Mouse (Mus musculus) liver, postnatal 0 days (tissue): Measurements from ENCODE around the gene Akap7. TPM values are rescaled to one million over a fixed set of nuclear protein-coding genes. Genes with fewer than 3 reads are reported as not detected.

ENCODE experiments used
- ATAC-seq: fragments of 200-750 bp; cut with Nextera tagmentation; 2 replicates; pipeline ENCODE4 v1.8.0; 2017; ENCODE audit warnings: mild to moderate bottlenecking, moderate library complexity
- DNase-seq: peaks from one replicate; pipeline ENCODE4 v3.0.0-alpha.2; 2016
- H3K27ac ChIP-seq: fragments of 300-500 bp; sonication (generic); 2 replicates; pipeline ENCODE4 v1.5.1; 2014; ENCODE audit warnings: antibody characterized with exemption, moderate library complexity, mild to moderate bottlenecking, low read depth
- H3K27me3 ChIP-seq: fragments of 300-500 bp; sonication (generic); 2 replicates; pipeline ENCODE4 v1.6.1; 2014; ENCODE audit warnings: low read length, control low read depth, mixed read lengths; ENCODE audit not compliant: insufficient read depth
- H3K36me3 ChIP-seq: fragments of 300-500 bp; sonication (generic); replicated peaks from 2 replicates; pipeline ENCODE4 v1.6.1; 2014; ENCODE audit warnings: mild to moderate bottlenecking, control low read depth, low read length, moderate library complexity, mixed read lengths; ENCODE audit not compliant: insufficient read depth
- H3K4me1 ChIP-seq: fragments of 300-500 bp; sonication (generic); 2 replicates; pipeline ENCODE4 v1.6.1; 2014; ENCODE audit warnings: antibody characterized with exemption, mild to moderate bottlenecking, control low read depth; ENCODE audit not compliant: insufficient read depth
- H3K4me2 ChIP-seq: fragments of 300-500 bp; sonication (generic); 2 replicates; pipeline ENCODE4 v1.6.1; 2014; ENCODE audit warnings: low read depth, mild to moderate bottlenecking, low read length, moderate library complexity, mixed read lengths
- H3K4me3 ChIP-seq: fragments of 300-500 bp; sonication (generic); 2 replicates; pipeline ENCODE4 v1.5.1; 2014; ENCODE audit warnings: low read depth, low read length
- H3K9ac ChIP-seq: fragments of 300-500 bp; sonication (generic); replicated peaks from 2 replicates; pipeline ENCODE4 v1.6.1; 2014; ENCODE audit warnings: mild to moderate bottlenecking, moderate library complexity
- H3K9me3 ChIP-seq: fragments of 300-500 bp; sonication (generic); 2 replicates; pipeline ENCODE4 v1.6.1; 2016; ENCODE audit warnings: mild to moderate bottlenecking, control low read depth, low read length, mixed read lengths
- CTCF ChIP-seq: sonication (generic); IDR thresholded peaks from 2 replicates; pipeline ENCODE4 v1.5.1; 2016; ENCODE audit warnings: antibody characterized with exemption, low read depth
- EP300 ChIP-seq: IDR thresholded peaks from 2 replicates; pipeline ENCODE4 v1.6.1; 2016; ENCODE audit warnings: antibody characterized with exemption, low read depth, mild to moderate bottlenecking
- WGBS: fragments of 180-500 bp; shearing (Covaris S2); extraction: QIAGEN DNeasy Blood & Tissue Kit; methylation state at CpG from one replicate; pipeline ENCODE4 v1.1.7; 2014; ENCODE audit not compliant: insufficient replicate concordance; 5-methylcytosine and 5-hydroxymethylcytosine counted together
- polyA plus RNA-seq: library from polyadenylated mRNA; unstranded; fragments of >200 nt; fragmentation: Nextera tagmentation; extraction: Ambion mirVana; gene quantifications from 2 replicates; pipeline ENCODE4 v1.2.1, GENCODE M21; 2015

Gene Akap7
- 15.9 and 21.0 TPM in 2 replicates for polyA plus RNA-seq

GRCm38 (mm10) chr10:25307770-25308169 lies at the start of gene Akap7:
Gene Akap7 (minus strand): TSS chr10:25307870.
- ATAC-seq, result no peak
- DNase-seq, result no peak
- WGBS, result 81% methylated on average over 9 of the region's 9 CpGs
- H3K4me3 ChIP-seq, result no peak within 1 kb of the TSS
- H3K4me1 ChIP-seq, result peaks cover 2% of the 10 kb centered on the region; the same call in 1 of the 2 replicates
- H3K36me3 ChIP-seq, result no peaks in the 10 kb centered on the region
- no peaks in the 10 kb centered on the region for H3K9me3 ChIP-seq
- no peak within 1 kb of the TSS for H3K4me2 ChIP-seq
- H3K27me3 ChIP-seq, result no peaks in the 10 kb centered on the region
- H3K27ac ChIP-seq, result no peak within 1 kb of the TSS
- TF ChIP-seq CTCF (no peak), EP300 (no peak)
- no peak within 1 kb of the TSS for H3K9ac ChIP-seq

DNA sequence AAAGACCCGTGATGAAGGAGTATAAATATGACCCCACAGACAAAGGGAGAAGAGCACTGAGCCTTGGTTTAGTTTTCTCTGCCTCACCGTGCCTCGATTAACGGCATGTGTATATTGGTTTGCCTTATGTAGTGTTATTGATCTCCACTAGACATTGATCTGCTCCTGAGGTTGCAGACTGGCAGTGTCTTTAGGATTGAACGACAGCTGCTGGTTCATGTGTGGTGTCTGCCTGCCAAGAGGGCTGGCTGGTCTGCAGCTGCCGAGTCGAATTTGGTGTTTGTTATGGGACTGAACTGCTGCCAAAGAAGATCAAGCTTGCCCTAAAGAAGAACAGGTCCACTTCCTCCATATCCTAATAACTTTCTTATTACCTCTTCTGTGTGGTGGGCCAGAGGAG lies 46.7 kb upstream of the Akap7 start:
- Histone ChIP-seq H3K4me3 (no peak overlapping the region), H3K27ac (no peak overlapping the region), H3K9me3 (no peaks in the 10 kb centered on the region), H3K4me2 (no peak overlapping the region), H3K27me3 (no peaks in the 10 kb centered on the region), H3K4me1 (0 out of 2 replicates have a peak, but pooled peaks cover 2% of the 10 kb centered on the region), H3K36me3 (no peaks in the 10 kb centered on the region), H3K9ac (no peak overlapping the region)
- no peak for DNase-seq
- TF ChIP-seq EP300 (no peak), CTCF (no peak)
- WGBS, result 78% methylated on average over 7 of the region's 7 CpGs
- ATAC-seq, result no peak

DNA sequence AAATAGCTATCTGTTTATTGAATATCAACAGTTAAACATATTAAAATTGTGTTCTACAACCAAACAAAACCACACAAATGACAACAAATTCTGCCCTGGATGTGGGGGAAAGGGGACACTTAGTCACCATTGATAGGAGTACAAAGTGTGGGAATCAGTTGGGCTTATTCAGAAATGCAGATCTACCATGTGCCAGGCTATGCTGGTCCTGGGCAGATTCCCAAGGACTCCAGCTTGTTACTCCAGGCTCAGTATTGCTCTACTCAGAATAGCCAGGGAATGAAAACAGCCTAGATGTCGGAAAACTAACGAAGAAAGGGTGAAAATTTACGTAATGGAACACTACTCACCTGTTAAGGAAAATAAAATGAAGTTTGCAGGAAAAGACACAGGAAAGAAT lies 46.3 kb upstream of the Akap7 start:
- Histone ChIP-seq H3K4me2 (no peak overlapping the region), H3K4me1 (no peaks in the 10 kb centered on the region), H3K27me3 (no peaks in the 10 kb centered on the region), H3K27ac (no peak overlapping the region), H3K36me3 (no peaks in the 10 kb centered on the region), H3K9me3 (no peaks in the 10 kb centered on the region), H3K4me3 (no peak overlapping the region), H3K9ac (no peak overlapping the region)
- no peak for DNase-seq
- TF ChIP-seq CTCF (no peak), EP300 (no peak)
- WGBS, result 83% methylated on average over 3 of the region's 3 CpGs
- no peak for ATAC-seq

DNA sequence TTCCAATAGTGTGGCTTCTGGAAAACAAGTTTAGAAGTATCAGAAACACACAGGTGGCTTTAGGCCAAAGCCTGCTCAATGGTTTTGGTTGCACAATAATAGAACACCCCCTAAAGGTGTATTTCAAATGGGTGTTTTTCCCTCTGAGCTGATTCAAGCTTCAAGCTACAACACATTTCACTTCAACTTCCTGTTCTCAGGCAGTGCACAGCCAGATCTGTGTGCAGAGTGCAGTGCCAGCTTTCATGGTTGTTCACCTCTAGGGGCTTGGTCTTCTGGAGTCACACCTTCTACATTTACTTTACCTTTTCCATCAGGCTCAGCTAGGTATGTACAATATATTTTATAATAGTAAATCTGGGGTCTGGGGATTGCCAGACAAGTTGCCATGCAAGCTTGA lies 35.1 kb upstream of the Akap7 start:
- H3K9me3 ChIP-seq, result no peaks in the 10 kb centered on the region
- H3K36me3 ChIP-seq, result no peaks in the 10 kb centered on the region
- no peak for DNase-seq
- no peak overlapping the region for H3K4me2 ChIP-seq
- H3K4me1 ChIP-seq, result no peaks in the 10 kb centered on the region
- TF ChIP-seq EP300, result no peak
- TF ChIP-seq CTCF, result no peak
- H3K27ac ChIP-seq, result no peak overlapping the region
- no peaks in the 10 kb centered on the region for H3K27me3 ChIP-seq
- no peak for ATAC-seq
- no peak overlapping the region for H3K9ac ChIP-seq
- H3K4me3 ChIP-seq, result no peak overlapping the region

GRCm38 (mm10) chr10:25340675-25341074 lies 33.0 kb upstream of the Akap7 start:
- H3K27ac ChIP-seq, result no peak overlapping the region
- no peaks in the 10 kb centered on the region for H3K27me3 ChIP-seq
- H3K4me1 ChIP-seq, result no peaks in the 10 kb centered on the region
- WGBS, result 85% methylated on average over 5 of the region's 5 CpGs
- H3K4me2 ChIP-seq, result no peak overlapping the region
- no peaks in the 10 kb centered on the region for H3K9me3 ChIP-seq
- H3K36me3 ChIP-seq, result no peaks in the 10 kb centered on the region
- H3K4me3 ChIP-seq, result no peak overlapping the region
- TF ChIP-seq CTCF (no peak), EP300 (no peak)
- no peak for ATAC-seq
- no peak overlapping the region for H3K9ac ChIP-seq
- no peak for DNase-seq

DNA sequence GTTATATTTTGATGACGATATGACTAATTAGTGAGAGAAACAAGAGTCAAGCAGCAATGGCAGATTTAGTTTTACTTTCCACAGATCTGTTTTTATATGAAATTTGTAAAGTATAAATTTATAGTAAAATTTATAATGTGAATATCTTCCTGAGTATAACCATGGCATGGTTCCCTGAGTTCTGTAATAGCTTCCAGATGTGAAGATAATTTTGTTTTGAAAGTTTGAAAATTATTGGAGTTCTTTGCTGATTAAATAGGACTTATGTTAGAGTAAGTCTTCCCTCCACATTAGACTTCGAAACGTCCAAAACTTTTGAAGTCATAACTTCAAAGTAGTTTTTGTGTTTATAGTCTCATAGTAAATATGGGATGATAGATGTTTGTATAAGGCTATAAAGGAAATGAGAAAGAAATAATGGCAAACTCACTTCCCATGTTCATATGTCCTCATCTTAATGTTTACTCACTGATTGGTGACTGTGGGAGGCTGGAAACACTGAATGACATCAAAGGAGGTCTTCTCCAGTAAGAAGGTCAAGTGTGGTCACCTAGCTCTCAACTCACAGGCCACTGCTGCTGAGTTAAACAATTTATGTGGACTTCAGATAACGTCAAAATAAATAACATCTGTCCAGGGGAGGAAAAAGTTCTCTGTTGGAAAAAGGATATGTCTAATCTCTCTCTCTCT lies 25.9 kb upstream of the Akap7 start:
- no peak for TF ChIP-seq CTCF
- TF ChIP-seq EP300, result no peak
- H3K27me3 ChIP-seq, result no peaks in the 10 kb centered on the region
- DNase-seq (no peak), ATAC-seq (no peak)
- H3K36me3 ChIP-seq, result no peaks in the 10 kb centered on the region
- H3K9me3 ChIP-seq, result no peaks in the 10 kb centered on the region
- WGBS, result 74% methylated on average over 4 of the region's 4 CpGs
- no peak overlapping the region for H3K27ac ChIP-seq
- no peak overlapping the region for H3K4me3 ChIP-seq
- H3K9ac ChIP-seq, result no peak overlapping the region
- H3K4me1 ChIP-seq, result no peaks in the 10 kb centered on the region
- no peak overlapping the region for H3K4me2 ChIP-seq
